Mouse (Mus musculus): ENCODE data around the gene Anapc15-ps.

Gene Anapc15-ps

GRCm38 (mm10) chr10:95670781-95671780, 2.2 kb downstream of the Anapc15-ps start:
- no peak for DNase-seq (ENCODE audit: low read depth in 1 of 2, low spot score in 2 of 2)

- no peak for DNase-seq (ENCODE audit: low read depth in 1 of 2, low spot score in 2 of 2)
These were observed 3.4 kb downstream of the Anapc15-ps start for GRCm38 (mm10) chr10:95669872-95670271.

- no peak for DNase-seq (ENCODE audit: low read depth in 1 of 2, low spot score in 2 of 2)
These were observed 4.2 kb downstream of the Anapc15-ps start for GRCm38 (mm10) chr10:95669034-95669433.

- no peak for DNase-seq (ENCODE audit: low read depth in 1 of 2, low spot score in 2 of 2)
These were observed 5.8 kb downstream of the Anapc15-ps start for GRCm38 (mm10) chr10:95667371-95668030.

GRCm38 (mm10) chr10:95666791-95667190, 6.5 kb downstream of the Anapc15-ps start:
- DNase-seq (ENCODE audit: low read depth in 1 of 2, low spot score in 2 of 2), result no peak

GRCm38 (mm10) chr10:95665426-95665990, 7.7 kb downstream of the Anapc15-ps start:
- DNase-seq (ENCODE audit: low read depth in 1 of 2, low spot score in 2 of 2), result no peak

GRCm38 (mm10) chr10:95664613-95665012, 8.6 kb downstream of the Anapc15-ps start:
- no peak for DNase-seq (ENCODE audit: low read depth in 1 of 2, low spot score in 2 of 2)

GRCm38 (mm10) chr10:95660356-95660755, 12.9 kb downstream of the Anapc15-ps start:
- no peak for DNase-seq (ENCODE audit: low read depth in 1 of 2, low spot score in 2 of 2)

GRCm38 (mm10) chr10:95659471-95660150, 13.6 kb downstream of the Anapc15-ps start:
- no peak for DNase-seq (ENCODE audit: low read depth in 1 of 2, low spot score in 2 of 2)

- no peak for DNase-seq (ENCODE audit: low read depth in 1 of 2, low spot score in 2 of 2)
These were observed 14.4 kb downstream of the Anapc15-ps start for GRCm38 (mm10) chr10:95658836-95659343.

GRCm38 (mm10) chr10:95656236-95657225, 16.7 kb downstream of the Anapc15-ps start:
- no peak for DNase-seq (ENCODE audit: low read depth in 1 of 2, low spot score in 2 of 2)

GRCm38 (mm10) chr10:95652131-95652530, 21.1 kb downstream of the Anapc15-ps start:
- no peak for DNase-seq (ENCODE audit: low read depth in 1 of 2, low spot score in 2 of 2)

- no peak for DNase-seq (ENCODE audit: low read depth in 1 of 2, low spot score in 2 of 2)
These were observed 24.8 kb downstream of the Anapc15-ps start for GRCm38 (mm10) chr10:95648326-95648888.

- DNase-seq (ENCODE audit: low read depth in 1 of 2, low spot score in 2 of 2), result no peak
These were observed 26.1 kb downstream of the Anapc15-ps start for GRCm38 (mm10) chr10:95647128-95647527.

- no peak for DNase-seq (ENCODE audit: low read depth in 1 of 2, low spot score in 2 of 2)
These were observed 26.7 kb downstream of the Anapc15-ps start for GRCm38 (mm10) chr10:95646576-95646975.

GRCm38 (mm10) chr10:95643696-95644360, 29.4 kb downstream of the Anapc15-ps start:
- no peak for DNase-seq (ENCODE audit: low read depth in 1 of 2, low spot score in 2 of 2)

GRCm38 (mm10) chr10:95643042-95643441, 30.2 kb downstream of the Anapc15-ps start:
- DNase-seq (ENCODE audit: low read depth in 1 of 2, low spot score in 2 of 2), result no peak

- DNase-seq (ENCODE audit: low read depth in 1 of 2, low spot score in 2 of 2), result no peak
These were observed 31.9 kb downstream of the Anapc15-ps start for GRCm38 (mm10) chr10:95641335-95641734.

GRCm38 (mm10) chr10:95639429-95639828, 33.8 kb downstream of the Anapc15-ps start:
- DNase-seq (ENCODE audit: low read depth in 1 of 2, low spot score in 2 of 2), result no peak
